Mouse (Mus musculus) midbrain, postnatal 0 days (tissue): ENCODE measurements around the gene Ly6g6f. TPM values are rescaled to one million over a fixed set of nuclear protein-coding genes. Genes with fewer than 3 reads are reported as not detected.
"Not testable (repeated sequence)": the region's sequence is repeated elsewhere in the genome, so short reads cannot be mapped to it uniquely, and the experiment has no call there.

ENCODE experiments used
- ATAC-seq: fragments of 200-750 bp; cut with Nextera tagmentation; 2 replicates; pipeline ENCODE4 v1.8.0; 2017; ENCODE audit warnings: moderate number of reproducible peaks, mild to moderate bottlenecking, moderate TSS enrichment, moderate library complexity; ENCODE audit not compliant: low FRiP score
- DNase-seq: peaks from one replicate; pipeline ENCODE4 v3.0.0-alpha.2; 2015; ENCODE audit warnings: low spot score
- H3K27ac ChIP-seq: fragments of 300-500 bp; sonication (generic); 2 replicates; pipeline ENCODE4 v1.5.1; 2014; ENCODE audit warnings: low read depth, mild to moderate bottlenecking, low read length, mixed read lengths
- H3K27me3 ChIP-seq: fragments of 300-500 bp; sonication (generic); 2 replicates; pipeline ENCODE4 v1.6.1; 2014; ENCODE audit warnings: low read length, control low read depth, mixed read lengths; ENCODE audit not compliant: insufficient read depth
- H3K36me3 ChIP-seq: fragments of 300-500 bp; sonication (generic); 2 replicates; pipeline ENCODE4 v1.6.1; 2014; ENCODE audit warnings: low read length, control low read depth, mixed read lengths; ENCODE audit not compliant: insufficient read depth
- H3K4me1 ChIP-seq: fragments of 300-500 bp; sonication (generic); 2 replicates; pipeline ENCODE4 v1.6.1; 2014; ENCODE audit warnings: mild to moderate bottlenecking, control low read depth, antibody characterized with exemption, low read length, mixed read lengths; ENCODE audit not compliant: insufficient read depth
- H3K4me2 ChIP-seq: fragments of 300-500 bp; sonication (generic); 2 replicates; pipeline ENCODE4 v1.6.1; 2014; ENCODE audit warnings: low read depth, mild to moderate bottlenecking, low read length, mixed read lengths; ENCODE audit not compliant: poor library complexity, severe bottlenecking
- H3K4me3 ChIP-seq: fragments of 300-500 bp; sonication (generic); 2 replicates; pipeline ENCODE4 v1.5.1; 2014; ENCODE audit warnings: low read depth, mild to moderate bottlenecking, low read length, moderate library complexity
- H3K9ac ChIP-seq: fragments of 300-500 bp; sonication (generic); replicated peaks from 2 replicates; pipeline ENCODE4 v1.6.1; 2014; ENCODE audit warnings: mild to moderate bottlenecking, low read length, moderate library complexity, mixed read lengths; ENCODE audit not compliant: poor library complexity, severe bottlenecking
- H3K9me3 ChIP-seq: fragments of 300-500 bp; sonication (generic); 2 replicates; pipeline ENCODE4 v1.6.1; 2016; ENCODE audit warnings: low read length, control low read depth
- CTCF ChIP-seq: IDR thresholded peaks from 2 replicates; pipeline ENCODE4 v1.5.1; 2016; ENCODE audit warnings: antibody characterized with exemption, mild to moderate bottlenecking
- WGBS: fragments of 180-500 bp; shearing (Covaris S2); extraction: QIAGEN DNeasy Blood & Tissue Kit; methylation state at CpG from one replicate; pipeline ENCODE4 v1.1.7; 2014; 5-methylcytosine and 5-hydroxymethylcytosine counted together
- polyA plus RNA-seq: library from polyadenylated mRNA; unstranded; fragments of >200 nt; fragmentation: Nextera tagmentation; extraction: Ambion mirVana; gene quantifications from 2 replicates; pipeline ENCODE4 v1.2.1, GENCODE M21; 2015
- total RNA-seq: library from RNA; depleted of rRNA; stranded (reverse); fragments of >200 nt; gene quantifications from 2 replicates; pipeline ENCODE4 v1.2.3, GENCODE M21; 2014

The Ly6g6f gene
- total and polyA plus RNA-seq, 2 experiments from 2014 or later, result not detected

DNA sequence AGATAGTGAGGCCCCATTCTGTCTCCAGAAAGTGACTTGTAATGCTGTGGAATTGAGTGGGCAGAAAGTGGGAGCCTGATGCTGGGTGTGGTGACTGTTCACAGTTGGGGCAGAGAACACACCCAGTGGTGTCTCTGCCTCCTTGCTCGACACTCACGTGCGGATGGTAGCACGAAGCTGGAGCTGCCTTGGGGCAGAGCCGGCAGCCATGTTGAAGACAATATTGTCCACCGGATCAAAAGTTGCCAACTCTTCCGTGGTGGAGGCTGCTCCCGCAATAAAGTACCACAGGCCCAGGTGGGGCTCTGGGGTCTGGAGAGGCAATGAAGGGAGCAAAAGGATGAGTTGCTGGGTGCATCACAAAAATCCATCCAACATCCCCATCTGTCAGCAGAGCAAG lies 45.6 kb upstream of the Ly6g6f start:
- Histone ChIP-seq H3K4me3 (no peak overlapping the region), H3K9me3 (no peaks in the 10 kb centered on the region), H3K4me1 (peaks cover 13% of the 10 kb centered on the region), H3K9ac (no peak overlapping the region), H3K27ac (no peak overlapping the region), H3K36me3 (0 out of 2 replicates have a peak, but pooled peaks cover 7% of the 10 kb centered on the region), H3K27me3 (no peaks in the 10 kb centered on the region), H3K4me2 (no peak overlapping the region)
- no peak for ATAC-seq
- no peak for TF ChIP-seq CTCF
- 89% methylated on average over 8 of the region's 8 CpGs for WGBS
- no peak for DNase-seq

- Histone ChIP-seq H3K4me3 (no peak overlapping the region), H3K27ac (no peak overlapping the region), H3K4me1 (peaks cover 13% of the 10 kb centered on the region), H3K9me3 (no peaks in the 10 kb centered on the region), H3K36me3 (peaks cover 13% of the 10 kb centered on the region), H3K4me2 (no peak overlapping the region), H3K27me3 (no peaks in the 10 kb centered on the region), H3K9ac (no peak overlapping the region)
- TF ChIP-seq CTCF, result no peak
- no peak for DNase-seq
- ATAC-seq, result no peak
- 68% methylated on average over 11 of the region's 11 CpGs for WGBS
These were observed 43.6 kb upstream of the Ly6g6f start for GRCm38 (mm10) chr17:35128996-35129395.

- no peak overlapping the region; the same call in 1 of the 2 replicates for H3K27ac ChIP-seq
- peak overlapping the region; percentile 88 for H3K4me2 ChIP-seq
- peak overlapping the region; percentile 69 for H3K4me3 ChIP-seq
- peaks cover 13% of the 10 kb centered on the region for H3K36me3 ChIP-seq
- no peak for TF ChIP-seq CTCF
- 68% methylated on average over 13 of the region's 13 CpGs for WGBS
- H3K27me3 ChIP-seq, result no peaks in the 10 kb centered on the region
- H3K9ac ChIP-seq, result peak overlapping the region; percentile 84
- no peaks in the 10 kb centered on the region for H3K9me3 ChIP-seq
- H3K4me1 ChIP-seq, result peaks cover 13% of the 10 kb centered on the region
- DNase-seq (no peak), ATAC-seq (no peak)
These were observed 41.6 kb upstream of the Ly6g6f start for GRCm38 (mm10) chr17:35127017-35127416.

DNA sequence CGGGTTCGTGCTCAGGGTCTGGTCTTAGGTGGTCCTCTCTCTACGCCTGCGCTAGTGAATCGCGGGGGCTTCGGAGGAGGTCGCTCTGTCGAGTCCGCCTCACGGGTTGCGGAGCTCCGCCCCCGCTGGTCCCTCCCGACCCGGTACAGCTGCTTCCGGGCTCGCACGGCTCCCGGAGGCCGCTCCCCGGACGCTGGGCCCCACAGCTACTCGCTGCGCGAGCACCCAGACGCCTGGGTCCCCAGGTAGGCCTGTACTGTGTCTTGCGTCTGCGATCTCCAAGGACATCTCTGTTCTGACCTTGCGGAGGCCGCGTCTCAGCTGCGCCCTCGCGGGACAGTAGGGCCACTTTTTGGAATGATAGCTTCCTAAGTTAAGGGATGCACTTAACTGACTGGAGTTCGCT lies 40.8 kb upstream of the Ly6g6f start, which contains the start of gene D17H6S53E:
Gene D17H6S53E (plus strand): TSS at position 168 of the 406 bp plus-strand sequence.
- Histone ChIP-seq H3K4me1 (peaks cover 13% of the 10 kb centered on the region), H3K27ac (peak within 1 kb of the TSS; percentile 80), H3K36me3 (peaks cover 13% of the 10 kb centered on the region), H3K9ac (peak within 1 kb of the TSS; percentile 84), H3K4me2 (peak within 1 kb of the TSS; percentile 88), H3K4me3 (peak within 1 kb of the TSS; percentile 69), H3K9me3 (no peaks in the 10 kb centered on the region), H3K27me3 (no peaks in the 10 kb centered on the region)
- ATAC-seq (peak; percentile 22; the same call in 1 of the 2 replicates), DNase-seq (peak; percentile 74)
- no peak for TF ChIP-seq CTCF
- WGBS, result under 1% methylated on average over 36 of the region's 36 CpGs

- TF ChIP-seq CTCF, result no peak
- Histone ChIP-seq H3K9ac (peak overlapping the region; percentile 84), H3K27ac (no peak overlapping the region; the same call in 1 of the 2 replicates), H3K9me3 (no peaks in the 10 kb centered on the region), H3K4me2 (peak overlapping the region; percentile 88), H3K4me3 (peak overlapping the region; percentile 69), H3K36me3 (peaks cover 13% of the 10 kb centered on the region), H3K27me3 (no peaks in the 10 kb centered on the region), H3K4me1 (peaks cover 13% of the 10 kb centered on the region)
- DNase-seq (no peak), ATAC-seq (no peak)
- WGBS, result 25% methylated on average over 6 of the region's 6 CpGs
These were observed 40.2 kb upstream of the Ly6g6f start for GRCm38 (mm10) chr17:35125578-35125977.

GRCm38 (mm10) chr17:35125081-35125480 lies 39.7 kb upstream of the Ly6g6f start:
- Histone ChIP-seq H3K27ac (no peak overlapping the region), H3K4me1 (peaks cover 13% of the 10 kb centered on the region), H3K4me2 (no peak overlapping the region), H3K9me3 (no peaks in the 10 kb centered on the region), H3K27me3 (no peaks in the 10 kb centered on the region), H3K36me3 (peaks cover 10% of the 10 kb centered on the region), H3K9ac (no peak overlapping the region; the same call in 1 of the 2 replicates), H3K4me3 (no peak overlapping the region)
- no peak for ATAC-seq
- TF ChIP-seq CTCF, result no peak
- WGBS, result 96% methylated on average over 1 of the region's 1 CpGs
- DNase-seq, result no peak

DNA sequence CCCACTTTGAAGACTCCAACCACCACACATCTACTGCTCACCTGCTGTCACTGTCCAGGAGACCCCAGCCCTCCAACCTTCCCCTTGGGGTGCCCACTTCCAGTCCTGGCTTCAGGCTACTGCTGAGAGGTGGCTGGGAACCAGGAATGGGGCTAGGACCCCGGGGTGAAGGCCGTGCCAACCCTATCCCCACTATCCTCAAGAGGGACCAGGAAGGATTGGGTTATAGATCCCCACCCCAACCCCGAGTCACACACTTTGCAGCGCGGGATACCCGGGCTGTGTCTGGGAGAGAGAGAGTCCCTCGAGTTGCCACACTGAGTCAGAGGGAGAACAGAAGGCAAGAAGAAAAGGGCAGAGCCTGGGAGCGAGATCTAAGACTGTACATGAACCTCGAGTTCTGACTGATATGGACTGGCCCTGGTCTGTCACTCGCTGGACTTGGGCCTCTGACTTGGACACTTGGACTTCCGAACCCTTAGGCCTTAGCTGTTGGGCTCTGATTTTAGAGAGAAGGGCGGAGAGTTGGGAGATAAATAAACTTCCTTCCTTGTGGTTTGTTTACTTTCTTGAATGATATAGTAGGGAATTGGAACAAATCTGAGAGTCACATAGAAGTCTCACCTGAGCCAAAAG lies 39.0 kb upstream of the Ly6g6f start:
- WGBS, result 96% methylated on average over 12 of the region's 12 CpGs
- H3K4me3 ChIP-seq, H3K9me3 ChIP-seq, H3K4me2 ChIP-seq, H3K9ac ChIP-seq, H3K36me3 ChIP-seq, H3K27ac ChIP-seq, DNase-seq, H3K27me3 ChIP-seq, ATAC-seq: not testable (repeated sequence)
- peaks cover 13% of the 10 kb centered on the region for H3K4me1 ChIP-seq

DNA sequence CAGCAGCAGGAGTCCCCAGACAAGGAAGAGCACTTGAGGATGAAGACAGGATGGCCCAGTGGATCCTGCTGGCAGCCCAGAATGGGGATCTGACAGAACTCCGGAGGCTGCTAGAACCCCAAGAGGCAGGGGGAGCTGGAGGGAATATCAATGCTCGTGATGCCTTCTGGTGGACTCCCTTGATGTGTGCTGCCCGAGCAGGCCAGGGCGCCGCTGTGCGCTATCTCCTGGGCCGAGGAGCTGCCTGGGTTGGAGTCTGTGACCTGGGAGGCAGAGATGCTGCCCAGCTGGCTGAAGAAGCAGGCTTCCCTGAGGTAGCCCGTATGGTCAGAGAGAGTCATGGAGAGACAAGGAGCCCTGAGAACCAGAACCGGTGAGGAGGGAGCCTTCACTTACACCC lies 37.9 kb upstream of the Ly6g6f start:
- not testable (repeated sequence) for H3K4me3 ChIP-seq, H3K4me2 ChIP-seq, DNase-seq, H3K9ac ChIP-seq, H3K27me3 ChIP-seq, ATAC-seq, H3K27ac ChIP-seq, H3K9me3 ChIP-seq
- Histone ChIP-seq H3K4me1 (peaks cover 13% of the 10 kb centered on the region), H3K36me3 (peaks cover 13% of the 10 kb centered on the region)
- WGBS, result 95% methylated on average over 9 of the region's 9 CpGs
